In genomic region chr15:78527973-78528372, GRCm38 (mm10) we compare ENCODE assay signal across 9 mouse cellular contexts. TPM values are rescaled to one million over a fixed set of nuclear protein-coding genes. Genes with fewer than 3 reads are reported as not detected.
DNase-seq lines count a peak whose midpoint lies in the region; ATAC-seq and TF ChIP-seq lines count a peak whose summit lies in the region.
"Had no signal": no experiment of that assay in that cellular context is flagged by ENCODE, and none has a peak within 500 bp of the region (broad histone marks: within the 10 kb centered on the region; RNA-seq: fewer than 3 reads in every experiment).

No protein-coding gene starts in this region.

- H3K27ac ChIP-seq in gastrocnemius, adult 2 months = peak overlapping the region; percentile 92
- H3K27ac ChIP-seq in intestine, embryonic 15.5 days = no peak overlapping the region
- H3K27ac ChIP-seq in lung, embryonic 16.5 days (ENCODE audit: low read length) = peak overlapping the region; percentile 87
- no peak overlapping the region for H3K27ac ChIP-seq in forebrain, embryonic 15.5 days (replicated peaks)

- ATAC-seq in intestine, embryonic 15.5 days = no peak
- ATAC-seq in lung, embryonic 16.5 days (ENCODE audit: low read depth) = no peak
- ATAC-seq in forebrain, embryonic 15.5 days (replicated peaks) = no peak

- H3K27me3 ChIP-seq in intestine, embryonic 15.5 days (replicated peaks) = no peaks in the 10 kb centered on the region
- H3K27me3 ChIP-seq in lung, embryonic 16.5 days (ENCODE audit: control insufficient read depth, insufficient read depth, low read depth, low read length) = no peaks in the 10 kb centered on the region
- no peaks in the 10 kb centered on the region for H3K27me3 ChIP-seq in forebrain, embryonic 15.5 days

- intact Hi-C loops in gastrocnemius, adult 2 months (cut with DNase I) = no loop called here

- 0 out of 2 replicates have a peak overlapping the region, but pooled peaks have one; percentile 17 for H3K9ac ChIP-seq in intestine, embryonic 15.5 days
- H3K9ac ChIP-seq in lung, embryonic 16.5 days (ENCODE audit: low read length) = peak overlapping the region; percentile 49; the same call in 1 of the 2 replicates
- H3K9ac ChIP-seq in forebrain, embryonic 15.5 days (replicated peaks) = no peak overlapping the region

- no peak overlapping the region for H3K4me2 ChIP-seq in intestine, embryonic 15.5 days (replicated peaks)
- peak overlapping the region; percentile 75 for H3K4me2 ChIP-seq in lung, embryonic 16.5 days (ENCODE audit: low read depth, low read length)
- no peak overlapping the region for H3K4me2 ChIP-seq in forebrain, embryonic 15.5 days (replicated peaks)

- H3K9me3 ChIP-seq in intestine, embryonic 15.5 days = no peaks in the 10 kb centered on the region
- H3K9me3 ChIP-seq in lung, embryonic 16.5 days (ENCODE audit: control insufficient read depth, low read length) = no peaks in the 10 kb centered on the region
- no peaks in the 10 kb centered on the region for H3K9me3 ChIP-seq in forebrain, embryonic 15.5 days

- H3K4me1 ChIP-seq in intestine, embryonic 15.5 days (replicated peaks) = peaks cover 30% of the 10 kb centered on the region
- H3K4me1 ChIP-seq in lung, embryonic 16.5 days (replicated peaks; ENCODE audit: control insufficient read depth, insufficient read depth, low read length) = peaks cover 41% of the 10 kb centered on the region
- H3K4me1 ChIP-seq in forebrain, embryonic 15.5 days = peaks cover 31% of the 10 kb centered on the region

- DNase-seq in gastrocnemius, adult 2 months = peak; percentile 61
- no peak for DNase-seq in gastrocnemius, adult 8-10 months (ENCODE audit: low spot score in 2 of 2)
- peak; percentile 55 for DNase-seq in 3T3-L1 (ENCODE audit: low read depth, low spot score)
- peak; percentile 58 for DNase-seq in brain, adult 2 months (ENCODE audit: low read depth, low spot score)
- no peak for DNase-seq in frontal cortex, postnatal 25 days (ENCODE audit: low spot score in 2 of 2)

- TF ChIP-seq CTCF in gastrocnemius, adult 2 months (IDR thresholded peaks at IDR 0.05) = no peak

- 74% methylated on average over 7 of the region's 7 CpGs for WGBS in intestine, embryonic 15.5 days
- WGBS in lung, embryonic 16.5 days = 53% methylated on average over 7 of the region's 7 CpGs
- WGBS in forebrain, embryonic 15.5 days = 87% methylated on average over 7 of the region's 7 CpGs

- H3K36me3 ChIP-seq in intestine, embryonic 15.5 days = no peaks in the 10 kb centered on the region
- no peaks in the 10 kb centered on the region for H3K36me3 ChIP-seq in lung, embryonic 16.5 days (ENCODE audit: control insufficient read depth, insufficient read depth, low read length)
- H3K36me3 ChIP-seq in forebrain, embryonic 15.5 days = no peaks in the 10 kb centered on the region

- peak overlapping the region; percentile 74 for H3K4me3 ChIP-seq in gastrocnemius, adult 2 months
- no peak overlapping the region for H3K4me3 ChIP-seq in intestine, embryonic 15.5 days (replicated peaks)
- H3K4me3 ChIP-seq in lung, embryonic 16.5 days (ENCODE audit: low read length) = no peak overlapping the region
- H3K4me3 ChIP-seq in forebrain, embryonic 15.5 days = no peak overlapping the region

RNA-seq across cellular contexts. Expression of gene C1qtnf6, which starts 3.2 kb away (rescaled TPM):
- total RNA-seq in gastrocnemius, adult 2 months (2021) = 1 to 10 TPM; 2.7 to 7.6 TPM
- 1 to 10 TPM in 3 of 4 experiments, under 1 TPM in 1; 0.82 to 2.9 (median 1.6) TPM for total RNA-seq in gastrocnemius, adult 8-10 months (2022)
- polyA plus RNA-seq in intestine, embryonic 15.5 days (2015; fragmentation: Nextera tagmentation; extraction: Ambion mirVana) = 22.0 and 22.3 TPM in 2 replicates
- polyA plus RNA-seq in lung, embryonic 16.5 days (2015; fragmentation: Nextera tagmentation; extraction: Ambion mirVana) = 38.1 and 39.5 TPM in 2 replicates
- 4.2 and 4.9 TPM in 2 replicates for polyA plus RNA-seq in forebrain, embryonic 15.5 days (2015; fragmentation: Nextera tagmentation; extraction: Ambion mirVana)

RNA-seq across cellular contexts. Expression of gene Sstr3, which starts 16.5 kb away (rescaled TPM):
- total RNA-seq in gastrocnemius, adult 2 months (2021) = under 1 TPM in 1 of 2 experiments, not detected in 1; 0.05 TPM
- not detected for total RNA-seq in gastrocnemius, adult 8-10 months (2022)
- 0.23 and 0.24 TPM in 2 replicates for polyA plus RNA-seq in intestine, embryonic 15.5 days (2015; fragmentation: Nextera tagmentation; extraction: Ambion mirVana)
- 0.05 TPM in 1 of 2 replicates, not detected in the other for polyA plus RNA-seq in lung, embryonic 16.5 days (2015; fragmentation: Nextera tagmentation; extraction: Ambion mirVana)
- polyA plus RNA-seq in forebrain, embryonic 15.5 days (2015; fragmentation: Nextera tagmentation; extraction: Ambion mirVana) = 1.0 and 1.4 TPM in 2 replicates
- polyA plus RNA-seq: gonadal fat pad, adult 2 months had no signal

RNA-seq across cellular contexts. Expression of gene Il2rb, which starts 32.9 kb away (rescaled TPM):
- total RNA-seq in gastrocnemius, adult 2 months (2021) = not detected
- total RNA-seq in gastrocnemius, adult 8-10 months (2022) = not detected
- 1.2 and 1.4 TPM in 2 replicates for polyA plus RNA-seq in intestine, embryonic 15.5 days (2015; fragmentation: Nextera tagmentation; extraction: Ambion mirVana)
- polyA plus RNA-seq in lung, embryonic 16.5 days (2015; fragmentation: Nextera tagmentation; extraction: Ambion mirVana) = 0.39 and 1.2 TPM in 2 replicates
- polyA plus RNA-seq in forebrain, embryonic 15.5 days (2015; fragmentation: Nextera tagmentation; extraction: Ambion mirVana) = not detected in 2 replicates

RNA-seq across cellular contexts. Expression of gene Rac2, which starts 44.6 kb away (rescaled TPM):
- 1 to 10 TPM; 1.4 to 1.7 TPM for total RNA-seq in gastrocnemius, adult 2 months (2021)
- total RNA-seq in gastrocnemius, adult 8-10 months (2022) = 1 to 10 TPM in 2 of 4 experiments, not detected in 2; 1.1 to 1.3 TPM
- 15.7 and 21.4 TPM in 2 replicates for polyA plus RNA-seq in intestine, embryonic 15.5 days (2015; fragmentation: Nextera tagmentation; extraction: Ambion mirVana)
- polyA plus RNA-seq in lung, embryonic 16.5 days (2015; fragmentation: Nextera tagmentation; extraction: Ambion mirVana) = 23.4 and 39.3 TPM in 2 replicates
- 3.1 and 7.5 TPM in 2 replicates for polyA plus RNA-seq in forebrain, embryonic 15.5 days (2015; fragmentation: Nextera tagmentation; extraction: Ambion mirVana)

RNA-seq across cellular contexts. Expression of gene Tmprss6, which starts 59.5 kb away (rescaled TPM):
- not detected for total RNA-seq in gastrocnemius, adult 2 months (2021)
- total RNA-seq in gastrocnemius, adult 8-10 months (2022) = under 1 TPM in 1 of 4 experiments, not detected in 3; 0.11 TPM
- polyA plus RNA-seq in intestine, embryonic 15.5 days (2015; fragmentation: Nextera tagmentation; extraction: Ambion mirVana) = 0.39 and 0.54 TPM in 2 replicates
- polyA plus RNA-seq in lung, embryonic 16.5 days (2015; fragmentation: Nextera tagmentation; extraction: Ambion mirVana) = 0.14 and 0.74 TPM in 2 replicates
- polyA plus RNA-seq in forebrain, embryonic 15.5 days (2015; fragmentation: Nextera tagmentation; extraction: Ambion mirVana) = 0.11 and 0.34 TPM in 2 replicates

Comparison
In these comparisons a context has a peak if more than half of its experiments do, and no peak if none do; other contexts are left out.
1. DNase-seq: peak in gastrocnemius, adult 2 months (single experiment), 3T3-L1 (single experiment) and brain, adult 2 months (single experiment); none in gastrocnemius, adult 8-10 months (0 of 2) and frontal cortex, postnatal 25 days (0 of 2).
2. H3K27ac ChIP-seq: peak in gastrocnemius, adult 2 months (single experiment) and lung, embryonic 16.5 days (single experiment); none in intestine, embryonic 15.5 days (single experiment) and forebrain, embryonic 15.5 days (single experiment).